Mouse (Mus musculus) E14TG2a.4 (cell line): ENCODE measurements around the gene Polr2a.

ENCODE experiments used
- H3K27me3 ChIP-seq: 2 replicates; pipeline ENCODE4 v1.6.1; 2014; ENCODE audit warnings: low read length, control low read depth; ENCODE audit not compliant: insufficient read depth
- H3K36me3 ChIP-seq: 2 replicates; pipeline ENCODE4 v1.6.1; 2014; ENCODE audit warnings: low read length, control low read depth; ENCODE audit not compliant: insufficient read depth
- H3K4me1 ChIP-seq: replicated peaks from 2 replicates; pipeline ENCODE4 v1.6.1; 2014; ENCODE audit warnings: low read depth, low read length, control low read depth
- H3K4me3 ChIP-seq: replicated peaks from 2 replicates; pipeline ENCODE4 v1.5.1; 2014; ENCODE audit warnings: mild to moderate bottlenecking, low read length
- H3K9me3 ChIP-seq: 2 replicates; pipeline ENCODE4 v1.6.1; 2014; ENCODE audit warnings: low read length, control low read depth
- CTCF ChIP-seq: conservative IDR thresholded peaks from 2 replicates; pipeline ENCODE4 v1.5.1; 2014; ENCODE audit warnings: low read length
- NANOG ChIP-seq: IDR thresholded peaks from 2 replicates; pipeline ENCODE4 v1.6.1; 2014; ENCODE audit warnings: borderline replicate concordance, low read length, mixed read lengths
- POU5F1 ChIP-seq: IDR thresholded peaks from 2 replicates; pipeline ENCODE4 v1.6.1; 2014; ENCODE audit warnings: low read length, borderline replicate concordance

Polr2a gene

GRCm38 (mm10) chr11:69793429-69793828 is 35.0 kb upstream of the Polr2a start:
- Histone ChIP-seq H3K9me3 (no peaks in the 10 kb centered on the region), H3K4me1 (peaks cover 40% of the 10 kb centered on the region), H3K4me3 (peak overlapping the region; percentile 13; the same call in 1 of the 2 replicates), H3K27me3 (peaks cover 47% of the 10 kb centered on the region), H3K36me3 (no peaks in the 10 kb centered on the region)
- TF ChIP-seq POU5F1 (no peak), CTCF (no peak), NANOG (no peak)

- Histone ChIP-seq H3K36me3 (no peaks in the 10 kb centered on the region), H3K9me3 (no peaks in the 10 kb centered on the region), H3K27me3 (peaks cover 29% of the 10 kb centered on the region), H3K4me1 (peaks cover 57% of the 10 kb centered on the region), H3K4me3 (no peak overlapping the region)
- no peak for TF ChIP-seq POU5F1
- TF ChIP-seq NANOG = no peak
- TF ChIP-seq CTCF = no peak
These were observed 33.0 kb upstream of the Polr2a start for GRCm38 (mm10) chr11:69791420-69791819.

GRCm38 (mm10) chr11:69789431-69789830 is 31.0 kb upstream of the Polr2a start:
- Histone ChIP-seq H3K9me3 (no peaks in the 10 kb centered on the region), H3K4me3 (no peak overlapping the region), H3K4me1 (peaks cover 65% of the 10 kb centered on the region), H3K36me3 (no peaks in the 10 kb centered on the region), H3K27me3 (peaks cover 24% of the 10 kb centered on the region)
- TF ChIP-seq CTCF (no peak), POU5F1 (no peak), NANOG (no peak)

GRCm38 (mm10) chr11:69787306-69787705 is 28.9 kb upstream of the Polr2a start:
- TF ChIP-seq NANOG = no peak
- TF ChIP-seq CTCF = no peak
- TF ChIP-seq POU5F1 = no peak
- peaks cover 8% of the 10 kb centered on the region for H3K27me3 ChIP-seq

GRCm38 (mm10) chr11:69784793-69785272 is 26.4 kb upstream of the Polr2a start:
- H3K36me3 ChIP-seq = no peaks in the 10 kb centered on the region
- peaks cover 10% of the 10 kb centered on the region for H3K27me3 ChIP-seq
- H3K4me3 ChIP-seq = peak overlapping the region; percentile 67
- H3K9me3 ChIP-seq = no peaks in the 10 kb centered on the region
- TF ChIP-seq CTCF (no peak), POU5F1 (no peak), NANOG (no peak)
- H3K4me1 ChIP-seq = peaks cover 86% of the 10 kb centered on the region

More at GRCm38 (mm10) chr11:69787306-69787705, 28.9 kb upstream of the Polr2a start:
- Histone ChIP-seq H3K36me3 (no peaks in the 10 kb centered on the region), H3K4me3 (0 out of 2 replicates have a peak overlapping the region, but pooled peaks have one; percentile 10), H3K9me3 (no peaks in the 10 kb centered on the region), H3K4me1 (peaks cover 71% of the 10 kb centered on the region)

GRCm38 (mm10) chr11:69781828-69782227 is 23.4 kb upstream of the Polr2a start:
- TF ChIP-seq CTCF (no peak), POU5F1 (no peak), NANOG (peak; percentile 41; the same call in 1 of the 2 replicates)
- Histone ChIP-seq H3K9me3 (no peaks in the 10 kb centered on the region), H3K36me3 (no peaks in the 10 kb centered on the region), H3K27me3 (peaks cover 38% of the 10 kb centered on the region), H3K4me3 (no peak overlapping the region), H3K4me1 (peaks cover 91% of the 10 kb centered on the region)

- Histone ChIP-seq H3K9me3 (no peaks in the 10 kb centered on the region), H3K36me3 (no peaks in the 10 kb centered on the region), H3K27me3 (peaks cover 50% of the 10 kb centered on the region), H3K4me3 (no peak overlapping the region), H3K4me1 (peaks cover 88% of the 10 kb centered on the region)
- TF ChIP-seq NANOG = no peak
- no peak for TF ChIP-seq POU5F1
- no peak for TF ChIP-seq CTCF
These were observed 20.5 kb upstream of the Polr2a start for GRCm38 (mm10) chr11:69778985-69779384.

GRCm38 (mm10) chr11:69778258-69778982 is 20.0 kb upstream of the Polr2a start:
- peak overlapping the region; percentile 49 for H3K4me3 ChIP-seq
- H3K9me3 ChIP-seq = no peaks in the 10 kb centered on the region
- peaks cover 83% of the 10 kb centered on the region for H3K4me1 ChIP-seq
- TF ChIP-seq POU5F1 (no peak), NANOG (no peak), CTCF (no peak)
- peaks cover 50% of the 10 kb centered on the region for H3K27me3 ChIP-seq
- H3K36me3 ChIP-seq = no peaks in the 10 kb centered on the region
